13 mouse cellular contexts compared by ENCODE assay signal in genomic region chr15:79414513-79414912, GRCm38 (mm10). TPM values are rescaled to one million over a fixed set of nuclear protein-coding genes. Genes with fewer than 3 reads are reported as not detected.
DNase-seq lines count a peak whose midpoint lies in the region; ATAC-seq lines count a peak whose summit lies in the region.
"Had no signal": no experiment of that assay in that cellular context is flagged by ENCODE, and none has a peak within 500 bp of the region (broad histone marks: within the 10 kb centered on the region; RNA-seq: fewer than 3 reads in every experiment).

No protein-coding gene starts in this region.

- no peaks in the 10 kb centered on the region for H3K27me3 ChIP-seq in liver, embryonic 15.5 days
- H3K27me3 ChIP-seq in splenic B cell, adult 2 months (ENCODE audit: control insufficient read depth, insufficient read depth, low read length, poor library complexity, severe bottlenecking), result no peaks in the 10 kb centered on the region; the same call in 1 of the 2 replicates
- H3K27me3 ChIP-seq: forebrain, embryonic 15.5 days had no signal

- no peaks in the 10 kb centered on the region for H3K9me3 ChIP-seq in liver, embryonic 15.5 days (replicated peaks)
- H3K9me3 ChIP-seq: embryonic facial prominence, embryonic 10.5 days; forebrain, embryonic 15.5 days had no signal

- H3K27ac ChIP-seq in liver, embryonic 15.5 days (replicated peaks), result no peak overlapping the region
- H3K27ac ChIP-seq: embryonic facial prominence, embryonic 10.5 days; forebrain, embryonic 15.5 days; hindbrain, postnatal 0 days had no signal

- H3K36me3 ChIP-seq in liver, embryonic 15.5 days (replicated peaks), result no peaks in the 10 kb centered on the region
- peaks cover 1% of the 10 kb centered on the region; the same call in 1 of the 2 replicates for H3K36me3 ChIP-seq in splenic B cell, adult 2 months (ENCODE audit: control insufficient read depth, insufficient read depth, low read length, poor library complexity, severe bottlenecking)

- H3K4me3 ChIP-seq in liver, embryonic 15.5 days (replicated peaks), result no peak overlapping the region
- H3K4me3 ChIP-seq: embryonic facial prominence, embryonic 10.5 days; forebrain, embryonic 15.5 days had no signal

- ATAC-seq in liver, embryonic 15.5 days (ENCODE audit: insufficient read depth), result 0 out of 2 replicates have a peak, but pooled peaks have one; percentile 35
- ATAC-seq: forebrain, embryonic 15.5 days; hindbrain, postnatal 0 days had no signal

- no peak overlapping the region for H3K9ac ChIP-seq in liver, embryonic 15.5 days
- H3K9ac ChIP-seq: forebrain, embryonic 15.5 days had no signal

- DNase-seq in spleen, postnatal 36 days (ENCODE audit: low spot score in 2 of 2), result peak; percentile 39 to 63
- DNase-seq in spleen, postnatal 14 days (ENCODE audit: low spot score in 2 of 2), result no peak
- DNase-seq in MN1 (ENCODE audit: low spot score), result peak; percentile 55
- DNase-seq in splenic B cell, adult 2 months (ENCODE audit: low read depth, low spot score), result peak; percentile 59
- no peak for DNase-seq in cerebellum, postnatal 14 days
- DNase-seq in layer of hippocampus, adult 18-20 months (ENCODE audit: low spot score in 2 of 2), result no peak
- no peak for DNase-seq in heart, adult 9 months (ENCODE audit: low spot score in 2 of 2)
- DNase-seq: right cerebral cortex, postnatal 14 days; thymus, adult 18-20 months had no signal

- H3K4me1 ChIP-seq in liver, embryonic 15.5 days (replicated peaks), result peaks cover 26% of the 10 kb centered on the region
- H3K4me1 ChIP-seq: forebrain, embryonic 15.5 days had no signal

- no peak overlapping the region for H3K4me2 ChIP-seq in liver, embryonic 15.5 days
- H3K4me2 ChIP-seq: forebrain, embryonic 15.5 days had no signal

- 14% methylated on average over 4 of the region's 4 CpGs for whole genome bisulfite sequencing in liver, embryonic 15.5 days (ENCODE audit: insufficient replicate concordance)

RNA-seq across cellular contexts. Expression of gene Tmem184b, which starts 11.1 kb away (rescaled TPM):
- 11.6 and 11.7 TPM in 2 replicates for polyA plus RNA-seq in liver, embryonic 15.5 days (2015; fragmentation: Nextera tagmentation; extraction: Ambion mirVana)
- 10 to 100 TPM; 55.0 to 57.9 TPM for total RNA-seq in layer of hippocampus, adult 18-20 months (2021)

RNA-seq across cellular contexts. Expression of gene Csnk1e, which starts 40.9 kb away (rescaled TPM):
- polyA plus RNA-seq in liver, embryonic 15.5 days (2015; fragmentation: Nextera tagmentation; extraction: Ambion mirVana), result 8.0 and 9.2 TPM in 2 replicates
- 100 to 1,000 TPM in 1 of 2 experiments, 10 to 100 TPM in 1; 95.9 to 109 TPM for total RNA-seq in layer of hippocampus, adult 18-20 months (2021)

Comparison
In these comparisons a context has a peak if more than half of its experiments do, and no peak if none do; other contexts are left out.
1. DNase-seq: peak in spleen, postnatal 36 days (2 of 2), MN1 (single experiment) and splenic B cell, adult 2 months (single experiment); none in spleen, postnatal 14 days (0 of 2), cerebellum, postnatal 14 days (0 of 2), layer of hippocampus, adult 18-20 months (0 of 2) and heart, adult 9 months (0 of 2).